Mouse (Mus musculus) cerebellum, postnatal 36 days (tissue): ENCODE measurements around the gene Gnai3.

Experiments used
- DNase-seq, 2 experiments: peaks; one replicate each; pipeline ENCODE4 v3.0.0; 2021 to 2022; ENCODE audit warnings: mixed read lengths in 2 of 2

The Gnai3 gene

GRCm38 (mm10) chr3:108164091-108164490, 18.1 kb upstream of the Gnai3 start:
- DNase-seq: no peak

DNA sequence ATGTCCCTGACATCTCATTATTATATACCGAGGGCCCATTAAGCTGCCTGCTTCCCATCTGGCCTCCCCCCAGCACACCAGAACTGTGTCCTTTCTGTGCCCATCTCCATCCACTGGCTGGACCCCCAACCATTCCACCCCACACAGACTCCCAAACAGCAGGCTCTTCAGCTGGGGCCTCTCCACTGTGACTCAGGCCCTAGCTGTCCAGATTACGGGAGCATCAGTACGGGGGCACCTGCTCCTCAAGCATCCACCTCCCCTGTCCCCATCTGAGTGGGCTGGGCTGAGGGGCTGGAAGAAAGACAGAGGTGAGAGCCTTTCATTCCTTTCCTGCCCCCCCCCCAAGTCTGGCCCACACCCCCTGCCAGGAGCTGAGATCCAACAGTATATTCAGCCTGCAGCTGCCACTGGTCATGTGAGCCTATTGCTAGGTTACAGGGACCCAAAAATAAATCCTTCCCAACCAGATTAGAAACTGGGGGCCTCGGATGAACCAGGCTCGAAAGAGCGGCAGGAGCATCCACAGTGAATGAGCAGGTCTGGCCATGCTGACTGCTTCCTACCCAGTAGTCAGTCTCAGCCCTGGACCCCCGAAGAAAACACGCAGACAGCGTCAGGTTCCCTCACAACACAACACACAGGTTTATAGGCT, 12.6 kb upstream of the Gnai3 start:
- no peak for DNase-seq

GRCm38 (mm10) chr3:108154656-108155055, 8.7 kb upstream of the Gnai3 start, which contains the start of gene Gpr61:
Gene Gpr61 (minus strand): TSS chr3:108154882.
- peak; percentile 40 to 44 for DNase-seq

- DNase-seq: no peak
These were observed 6.3 kb upstream of the Gnai3 start for GRCm38 (mm10) chr3:108152290-108152689.

GRCm38 (mm10) chr3:108147386-108148235, 1.7 kb upstream of the Gnai3 start:
- peak; percentile 87 to 91 for DNase-seq

DNA sequence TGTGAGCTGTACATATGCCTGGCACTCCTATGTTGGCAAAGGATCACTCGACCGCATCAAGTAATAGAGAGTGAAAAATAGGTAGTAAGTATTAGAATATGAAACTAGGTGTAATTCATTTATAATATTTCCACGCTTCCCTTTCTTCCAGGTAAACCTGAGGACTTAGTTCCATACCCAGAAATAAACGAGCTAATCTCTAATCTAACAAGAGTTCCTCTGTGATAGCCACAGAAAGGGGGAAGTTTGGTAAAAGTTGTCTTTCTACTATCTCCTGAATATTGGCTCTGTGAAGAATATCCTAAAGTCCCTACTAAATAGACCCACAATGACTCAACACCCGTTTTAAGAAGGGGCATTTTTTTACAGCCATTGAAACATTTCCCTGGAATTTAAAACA, 725 bp upstream of the Gnai3 start:
- no peak for DNase-seq

GRCm38 (mm10) chr3:108140786-108141185, 5.2 kb downstream of the Gnai3 start:
- no peak for DNase-seq

GRCm38 (mm10) chr3:108139113-108139512, 6.8 kb downstream of the Gnai3 start:
- no peak for DNase-seq

DNA sequence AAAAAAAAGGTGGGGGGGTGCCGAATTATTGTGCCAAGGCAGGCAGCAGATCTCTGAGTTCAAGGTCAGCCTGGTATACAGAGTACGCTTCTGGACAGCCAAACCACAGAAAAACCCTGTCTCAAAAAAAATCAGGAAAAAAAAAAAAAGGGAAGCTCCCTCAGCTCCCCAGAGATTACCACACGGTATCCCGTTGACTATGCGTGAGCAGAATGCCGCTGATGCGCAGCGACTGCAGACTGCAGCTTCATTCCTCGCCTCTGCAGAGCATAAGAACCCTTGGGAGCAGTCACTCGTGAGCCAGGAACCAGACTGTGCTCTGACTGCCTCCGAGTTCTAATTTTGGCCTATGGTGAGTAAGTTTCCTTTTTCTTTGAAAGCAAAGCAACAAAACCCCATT, 11.2 kb downstream of the Gnai3 start:
- DNase-seq: no peak

DNA sequence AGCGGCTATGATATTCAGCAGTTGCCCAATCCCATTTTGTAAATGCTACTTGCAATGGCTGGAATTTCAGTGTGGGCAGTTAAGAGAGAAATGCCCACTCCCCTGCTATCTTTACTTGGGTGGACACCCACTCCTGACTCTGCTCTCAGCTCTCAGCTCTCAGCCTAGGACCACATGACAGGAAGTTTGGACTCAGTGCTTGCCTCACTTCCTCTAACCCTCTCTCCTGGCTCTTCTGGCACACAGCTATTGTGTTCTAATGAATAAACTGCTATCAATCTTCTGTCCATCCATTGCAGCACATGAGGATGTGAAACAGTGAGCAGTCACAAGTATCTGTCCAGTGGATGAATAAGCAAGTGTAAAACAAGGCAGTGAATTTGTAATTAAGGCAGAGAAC, 13.5 kb downstream of the Gnai3 start:
- DNase-seq: no peak

DNA sequence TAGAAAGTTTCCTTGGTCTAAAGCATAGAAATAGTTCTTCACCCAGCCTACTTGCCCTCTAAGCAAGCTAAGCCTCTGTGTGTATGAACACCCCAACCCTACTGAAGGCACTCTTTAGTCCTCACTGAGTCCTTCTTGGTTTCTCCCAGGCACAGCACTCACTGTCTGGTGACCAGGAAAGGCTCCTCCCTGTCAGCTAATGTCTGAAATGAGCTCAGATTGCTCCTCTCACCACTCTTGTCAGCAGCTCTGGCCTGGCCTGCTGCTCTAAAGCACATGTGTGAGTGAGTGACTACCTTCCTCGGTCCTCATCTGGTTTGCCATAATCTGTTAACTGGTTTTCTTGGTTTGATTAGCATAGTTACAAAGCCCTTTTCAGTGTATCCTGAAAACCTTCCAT, 14.1 kb downstream of the Gnai3 start:
- DNase-seq: no peak

GRCm38 (mm10) chr3:108131216-108131615, 14.7 kb downstream of the Gnai3 start:
- DNase-seq: no peak

DNA sequence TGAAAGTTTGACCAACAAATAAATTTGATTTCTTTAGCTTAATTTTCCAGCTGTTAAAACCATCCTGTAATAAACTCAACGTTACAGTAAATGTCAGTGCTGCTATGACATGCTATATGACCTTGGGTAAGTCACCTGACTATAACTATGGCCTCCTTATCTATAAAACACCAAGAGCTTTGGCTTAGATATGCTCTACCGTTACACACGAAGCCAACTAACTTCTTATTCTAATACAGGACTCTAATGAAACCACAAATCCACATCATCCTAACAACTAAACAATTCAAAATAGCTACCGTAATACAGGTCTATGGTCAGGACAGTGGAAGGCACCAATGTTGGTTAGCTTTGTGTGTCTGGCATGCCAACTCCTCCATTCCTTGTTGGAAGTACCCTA, 16.1 kb downstream of the Gnai3 start:
- DNase-seq: no peak

DNA sequence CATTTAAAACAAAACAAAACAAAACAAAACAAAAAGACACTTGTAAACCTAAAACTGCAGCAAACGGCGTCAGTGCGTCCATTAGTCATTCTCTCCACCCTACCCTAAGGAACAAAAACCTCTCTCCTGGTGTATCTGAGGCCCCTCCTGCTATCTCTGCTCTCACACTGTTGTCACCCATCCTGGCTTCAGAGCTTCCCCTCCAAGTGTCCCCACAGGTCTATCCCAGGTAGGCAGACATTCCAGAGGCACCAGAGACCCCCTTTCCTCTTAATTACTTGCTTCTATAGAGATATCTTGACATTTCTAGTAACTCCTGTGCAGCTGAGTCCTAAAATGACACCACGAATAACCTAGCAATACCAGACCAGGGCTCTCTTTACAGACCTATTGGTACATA, 16.6 kb downstream of the Gnai3 start:
- DNase-seq: no peak

- DNase-seq: no peak
These were observed 17.4 kb downstream of the Gnai3 start for GRCm38 (mm10) chr3:108128520-108128919.

GRCm38 (mm10) chr3:108126327-108126726, 19.6 kb downstream of the Gnai3 start:
- no peak for DNase-seq

DNA sequence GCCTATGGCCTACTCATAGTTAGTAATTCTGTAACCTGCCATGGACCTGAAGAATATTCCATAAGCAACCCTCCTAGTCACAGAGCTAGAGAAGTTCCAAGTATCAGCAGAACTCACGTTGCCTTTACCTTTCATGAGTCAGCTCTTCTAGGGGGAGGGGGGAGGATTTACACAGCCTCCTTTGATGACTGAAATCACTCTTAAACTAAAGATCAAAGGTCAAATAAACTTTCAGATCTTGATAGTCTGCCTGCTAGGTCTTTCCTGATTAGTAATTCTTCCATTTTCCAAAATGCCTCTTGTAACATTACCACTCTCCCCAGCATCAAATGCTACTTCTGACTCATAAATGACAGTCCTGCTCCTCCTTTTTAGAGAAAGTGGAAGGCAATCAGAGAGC, 21.8 kb downstream of the Gnai3 start:
- DNase-seq: no peak

DNA sequence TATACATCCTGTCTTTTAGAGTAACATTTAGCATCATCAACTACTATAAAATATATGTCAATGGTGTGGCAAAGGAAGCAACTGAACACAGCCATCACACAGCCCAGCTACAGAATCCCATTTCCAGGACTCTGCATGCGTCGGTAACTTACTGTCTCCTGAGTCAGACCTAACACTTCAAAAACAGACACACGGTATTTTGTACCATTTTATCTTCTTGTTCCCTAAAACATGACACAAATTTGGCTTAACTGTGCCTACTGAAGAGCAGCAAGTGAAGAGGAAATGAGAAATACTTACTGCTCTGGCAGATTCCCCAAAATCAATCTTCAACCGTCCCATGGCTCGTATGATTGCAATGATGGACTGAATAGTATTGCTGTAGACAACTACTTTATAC, 22.7 kb downstream of the Gnai3 start:
- DNase-seq: no peak

DNA sequence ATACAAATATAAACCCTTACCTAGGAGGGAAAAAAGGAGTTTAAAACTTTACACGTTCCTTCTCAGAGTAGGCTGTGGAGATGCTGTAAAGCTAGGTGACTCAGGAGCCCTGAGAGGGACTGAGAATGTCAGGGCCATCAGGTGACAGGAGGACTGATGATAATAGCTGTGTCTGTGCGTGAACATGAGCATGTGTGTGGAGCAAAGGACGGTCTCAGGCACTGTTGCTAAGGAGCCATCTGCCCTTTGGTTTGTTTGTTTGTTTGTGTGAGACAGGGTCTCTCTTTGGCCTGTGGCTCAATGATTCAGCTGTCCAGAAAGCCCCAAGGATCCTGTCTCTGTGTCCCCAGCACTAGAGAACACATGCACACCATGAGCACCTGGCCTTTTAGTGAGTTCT, 24.8 kb downstream of the Gnai3 start:
- no peak for DNase-seq

- no peak for DNase-seq
These were observed 28.5 kb downstream of the Gnai3 start for GRCm38 (mm10) chr3:108117465-108117864.

DNA sequence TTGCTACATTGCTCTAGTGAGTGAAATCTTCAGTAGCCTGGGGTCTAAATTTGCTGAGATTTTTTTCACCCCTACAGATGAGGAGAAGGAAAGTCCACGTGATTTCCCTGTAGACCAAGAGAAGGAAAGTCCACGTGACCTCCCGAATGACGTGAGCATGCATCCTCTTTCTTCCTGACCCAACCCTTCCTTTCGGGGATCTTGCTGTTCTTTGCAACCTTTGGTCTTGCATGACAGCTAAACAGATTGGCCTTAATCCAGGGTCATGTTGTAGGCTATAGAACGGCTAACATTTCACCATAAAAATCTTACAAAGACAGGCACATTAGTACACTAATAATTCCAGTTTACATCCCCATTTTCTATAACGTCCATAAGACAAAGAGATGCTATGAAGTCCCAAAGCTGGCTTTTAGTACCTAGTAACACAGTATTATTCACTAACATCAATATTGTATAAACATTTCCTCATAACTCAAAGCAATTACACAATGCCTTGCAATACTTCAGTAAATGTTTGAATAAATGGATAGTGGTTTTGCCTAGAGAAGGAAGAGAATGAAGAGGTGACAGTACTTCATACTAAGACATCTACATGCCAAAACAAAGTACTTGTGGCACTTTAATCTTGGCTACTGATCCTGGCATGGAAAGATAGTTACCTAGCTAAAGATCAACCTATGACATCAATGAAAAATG, 32.2 kb downstream of the Gnai3 start:
- no peak for DNase-seq

- no peak for DNase-seq
These were observed 33.3 kb downstream of the Gnai3 start for GRCm38 (mm10) chr3:108112666-108113065.

GRCm38 (mm10) chr3:108112246-108112645, 33.7 kb downstream of the Gnai3 start:
- no peak for DNase-seq

- DNase-seq: no peak
These were observed 34.6 kb downstream of the Gnai3 start for GRCm38 (mm10) chr3:108111320-108111719.
